Mouse (Mus musculus) erythroblast, embryonic 14.5 days (primary cell): ENCODE results near the gene Calu.

Experiments used
- GATA1 ChIP-seq: IDR thresholded peaks from 2 replicates; pipeline ENCODE4 v1.6.1; 2012; ENCODE audit warnings: low read length, inconsistent platforms, mixed read lengths
- TAL1 ChIP-seq: IDR thresholded peaks from 3 replicates; pipeline ENCODE4 v1.6.1; 2012; ENCODE audit warnings: low read length, inconsistent platforms, mixed read lengths

DNA sequence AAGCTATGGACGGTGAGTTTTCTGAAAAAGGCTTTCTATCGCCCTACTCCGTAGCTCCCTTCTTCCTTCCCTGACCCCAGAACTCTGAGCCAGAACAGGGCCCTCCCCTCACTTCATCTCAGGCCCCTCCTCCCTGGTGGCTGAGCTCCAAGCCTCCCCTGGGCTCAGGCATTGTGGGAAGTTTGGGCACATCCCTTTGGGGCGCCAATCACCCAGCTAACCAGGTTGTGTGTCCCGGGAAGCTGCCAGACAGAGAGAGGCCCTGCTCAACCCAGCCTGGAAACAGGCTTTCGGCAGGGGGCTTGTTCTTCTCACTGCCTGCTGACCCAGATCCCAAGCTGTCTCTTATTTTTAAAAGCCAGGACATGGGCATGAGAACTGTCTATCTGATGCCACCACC lies 49.7 kb downstream of the Calu start:
- TF ChIP-seq TAL1 (no peak), GATA1 (no peak)
